Mouse (Mus musculus) olfactory bulb, adult 2 months (tissue): ENCODE results near the gene Foxb2. TPM values are rescaled to one million over a fixed set of nuclear protein-coding genes. Genes with fewer than 3 reads are reported as not detected.
A peak's percentile ranks its signal among the peaks of the same experiment; 100 is the strongest.
"Not testable (repeated sequence)": the region's sequence is repeated elsewhere in the genome, so short reads cannot be mapped to it uniquely, and the experiment has no call there.

Source experiments
- H3K27ac ChIP-seq: fragments of 200-500 bp; 2 replicates; pipeline ENCODE4 v1.5.1; 2012; ENCODE audit warnings: low read depth, low read length; ENCODE audit not compliant: insufficient read depth
- H3K4me1 ChIP-seq: fragments of 200-500 bp; 2 replicates; pipeline ENCODE4 v1.6.1; 2012; ENCODE audit warnings: low read length; ENCODE audit not compliant: control insufficient read depth, insufficient read depth
- H3K4me3 ChIP-seq: fragments of 200-500 bp; 2 replicates; pipeline ENCODE4 v1.5.1; 2012; ENCODE audit warnings: mild to moderate bottlenecking, low read depth, low read length, moderate library complexity; ENCODE audit not compliant: insufficient read depth
- CTCF ChIP-seq: fragments of 200-500 bp; IDR thresholded peaks from 2 replicates; pipeline ENCODE4 v1.5.1; 2012; ENCODE audit warnings: low read depth, mild to moderate bottlenecking, low read length, moderate library complexity; ENCODE audit not compliant: insufficient read depth
- POLR2A ChIP-seq: fragments of 200-500 bp; IDR thresholded peaks from 2 replicates; pipeline ENCODE4 v1.6.1; 2012; ENCODE audit warnings: mild to moderate bottlenecking, low read depth, low read length, moderate library complexity; ENCODE audit not compliant: insufficient read depth
- WGBS: fragments of 180-500 bp; shearing (Covaris S2); methylation state at CpG from one replicate; pipeline ENCODE4 v1.1.7; 2018; 5-methylcytosine and 5-hydroxymethylcytosine counted together
- polyA plus RNA-seq: library from polyadenylated mRNA; stranded (reverse); fragments of >200 nt; gene quantifications from 2 replicates; pipeline ENCODE4 v1.2.4, GENCODE M21; 2012; ENCODE audit warnings: low replicate concordance; ENCODE audit not compliant: missing spikeins, insufficient read depth, insufficient read length

Foxb2 gene
- polyA plus RNA-seq, 1 experiment: not detected

GRCm38 (mm10) chr19:16873942-16874861 is 597 bp upstream of the Foxb2 start:
- WGBS: 2% methylated on average over 55 of the region's 55 CpGs
- TF ChIP-seq POLR2A: no peak
- no peak for TF ChIP-seq CTCF
- peaks cover 27% of the 10 kb centered on the region for H3K4me1 ChIP-seq
- no peak overlapping the region for H3K4me3 ChIP-seq
- no peak overlapping the region for H3K27ac ChIP-seq

DNA sequence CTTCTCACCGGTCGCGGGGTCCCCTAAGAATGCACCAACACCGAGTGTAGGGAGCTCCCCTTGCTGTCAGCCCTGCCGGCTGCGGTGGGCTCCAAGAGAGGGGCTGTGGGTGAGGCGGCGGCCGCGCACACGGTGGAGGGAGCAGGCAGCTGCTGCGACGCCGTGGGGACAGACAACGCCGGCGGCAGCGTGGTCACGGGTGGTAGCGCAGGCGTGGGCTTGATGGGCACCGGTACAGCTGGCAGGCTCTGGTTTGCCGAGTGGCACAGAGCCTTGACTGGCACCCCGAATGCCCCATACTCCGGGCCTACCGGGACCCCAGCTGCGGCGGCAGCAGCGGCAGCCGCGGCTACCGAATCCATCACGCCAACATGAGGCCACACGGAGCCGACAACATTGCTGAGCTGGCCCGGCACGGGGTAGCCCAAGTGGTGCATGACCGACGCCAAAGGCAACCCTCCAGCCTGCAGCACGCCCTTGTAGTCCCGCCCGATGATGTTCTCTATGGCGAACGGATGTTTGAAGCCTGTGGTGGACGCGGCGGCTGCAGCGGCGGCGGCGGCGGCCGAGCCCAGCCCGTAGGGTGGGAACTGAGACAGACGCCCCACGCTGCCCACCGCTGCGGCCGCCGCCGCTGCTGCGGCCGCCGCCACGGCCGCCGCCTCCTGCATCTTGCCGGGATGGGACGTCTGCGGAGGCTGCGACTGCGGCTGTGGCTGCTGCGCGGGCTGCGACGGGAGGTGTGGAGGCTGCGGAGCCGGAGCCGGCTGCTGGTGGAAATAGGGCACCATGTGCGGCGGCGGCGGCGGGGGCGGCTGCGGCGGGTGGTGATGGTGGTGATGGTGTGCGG is 1.0 kb downstream of the Foxb2 start:
- no peak for TF ChIP-seq POLR2A
- no peak for TF ChIP-seq CTCF
- Histone ChIP-seq H3K27ac (no peak overlapping the region), H3K4me3 (peak overlapping the region; percentile 3), H3K4me1 (peaks cover 27% of the 10 kb centered on the region)
- WGBS: under 1% methylated on average over 87 of the region's 88 CpGs

DNA sequence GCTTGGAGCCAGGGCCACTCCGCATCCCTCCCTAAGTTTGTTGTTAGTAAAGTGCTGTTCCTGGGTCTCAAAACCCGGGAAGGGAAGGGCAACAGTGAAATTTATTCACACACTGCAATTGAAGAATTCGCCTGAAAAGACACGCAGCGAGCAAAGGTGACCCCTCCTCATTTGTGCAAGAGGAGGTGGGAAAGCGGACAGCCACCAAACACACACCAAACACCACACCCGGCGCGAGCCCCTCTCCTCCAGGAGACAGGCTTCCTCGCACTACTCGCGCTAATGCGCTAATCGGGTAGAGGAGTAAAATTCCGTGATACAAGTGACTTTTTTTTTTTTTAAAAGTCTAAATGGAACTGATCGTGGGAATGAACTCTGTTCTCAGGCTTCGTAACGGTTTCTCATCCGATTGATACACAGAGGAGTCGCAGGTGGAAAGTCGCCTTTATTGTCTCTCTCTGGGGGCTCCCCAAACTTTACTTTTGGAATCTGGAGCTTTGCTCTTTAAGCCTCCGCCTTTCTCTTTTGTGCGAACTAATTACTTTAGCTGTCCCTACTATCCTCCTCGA is 2.3 kb downstream of the Foxb2 start:
- TF ChIP-seq CTCF: no peak
- TF ChIP-seq POLR2A: no peak
- Histone ChIP-seq H3K4me1 (peaks cover 27% of the 10 kb centered on the region), H3K4me3 (no peak overlapping the region), H3K27ac (no peak overlapping the region)
- WGBS: 3% methylated on average over 24 of the region's 24 CpGs

GRCm38 (mm10) chr19:16870501-16871191 is 3.0 kb downstream of the Foxb2 start:
- TF ChIP-seq POLR2A (no peak), CTCF (no peak)
- WGBS: 7% methylated on average over 28 of the region's 28 CpGs
- Histone ChIP-seq H3K4me1 (peaks cover 25% of the 10 kb centered on the region), H3K27ac (no peak overlapping the region), H3K4me3 (no peak overlapping the region)

DNA sequence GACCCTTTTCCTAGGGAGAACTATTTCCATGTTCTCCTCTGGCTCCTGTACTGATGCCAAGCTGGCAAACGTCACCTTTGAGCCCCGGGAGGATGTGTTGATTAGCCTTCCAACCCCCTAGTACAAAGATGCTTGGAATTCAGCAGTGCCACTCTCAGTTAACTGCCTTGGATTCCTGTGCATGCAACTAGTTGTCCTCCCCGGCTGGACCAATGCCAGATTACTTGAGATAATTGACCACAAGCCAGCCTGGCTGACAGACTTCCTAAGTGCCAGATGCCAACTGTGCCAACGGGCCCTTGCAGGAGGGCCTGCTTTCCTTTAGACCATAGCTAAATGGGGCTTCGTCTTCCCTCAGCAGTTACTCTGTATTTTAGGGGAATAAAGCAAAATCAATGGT is 5.1 kb downstream of the Foxb2 start:
- Histone ChIP-seq H3K4me1 (peaks cover 15% of the 10 kb centered on the region), H3K27ac (no peak overlapping the region), H3K4me3 (no peak overlapping the region)
- WGBS: 25% methylated on average over 5 of the region's 5 CpGs
- TF ChIP-seq CTCF (no peak), POLR2A (no peak)

DNA sequence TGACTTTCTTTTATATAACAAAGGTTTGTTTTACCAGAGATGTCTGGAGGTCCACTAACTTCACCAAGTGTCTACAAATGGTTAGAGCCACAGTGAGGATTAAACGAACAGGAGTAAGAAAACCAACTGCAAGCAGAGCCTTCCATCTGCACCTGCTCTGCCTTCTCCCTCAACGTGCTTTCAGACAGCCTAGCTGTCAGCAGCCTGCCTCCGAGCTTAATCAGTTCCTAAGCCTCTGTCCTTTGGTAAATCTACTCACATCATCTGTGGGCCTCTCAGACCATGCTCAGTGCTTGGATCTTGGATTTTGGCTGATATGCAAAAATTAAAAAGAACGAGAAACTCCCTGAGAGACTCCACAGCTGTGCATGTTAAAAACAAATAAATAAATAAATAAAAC is 15.0 kb downstream of the Foxb2 start:
- Histone ChIP-seq H3K27ac (no peak overlapping the region), H3K4me1 (no peaks in the 10 kb centered on the region), H3K4me3 (no peak overlapping the region)
- 67% methylated on average over 4 of the region's 4 CpGs for WGBS
- no peak for TF ChIP-seq POLR2A
- TF ChIP-seq CTCF: no peak

- H3K4me3 ChIP-seq: no peak overlapping the region
- 85% methylated on average over 5 of the region's 5 CpGs for WGBS
- no peak overlapping the region for H3K27ac ChIP-seq
- H3K4me1 ChIP-seq: no peaks in the 10 kb centered on the region
- TF ChIP-seq POLR2A: no peak
- TF ChIP-seq CTCF: no peak
These were observed 16.9 kb downstream of the Foxb2 start for GRCm38 (mm10) chr19:16856752-16857151.

- WGBS: 82% methylated on average over 2 of the region's 2 CpGs
- H3K27ac ChIP-seq, H3K4me3 ChIP-seq, H3K4me1 ChIP-seq: not testable (repeated sequence)
These were observed 29.5 kb downstream of the Foxb2 start for GRCm38 (mm10) chr19:16844091-16844490.
